Mouse (Mus musculus): ENCODE measurements at regions not wholly inside any gene's neighbourhood (a gene's known extent, or its start where the extent isn't known, plus 50 kb on each side); places are given as distances from the start of the nearest gene placed in this dataset.

- no peak for TF ChIP-seq CTCF (IDR thresholded peaks at IDR 0.05; ENCODE audit: insufficient read depth, low read length)
- TF ChIP-seq POLR2A (IDR thresholded peaks at IDR 0.05; ENCODE audit: borderline replicate concordance, extremely low read depth, low read depth, low read length): no peak
Observed at GRCm38 (mm10) chr16:86659154-86659553, 694.8 kb upstream of the N6amt1 start.

Data from lung, adult 2 months (tissue).